Mouse (Mus musculus) left cerebral cortex, adult 8-10 months (tissue): ENCODE measurements around the gene Olfr152. TPM values are rescaled to one million over a fixed set of nuclear protein-coding genes. Genes with fewer than 3 reads are reported as not detected.

Experiments
- DNase-seq, 2 experiments: peaks; one replicate each; pipeline ENCODE4 v3.0.0; 2022; ENCODE audit warnings: low spot score in 2 of 2
- total RNA-seq, 4 experiments: library from RNA; stranded (reverse); gene quantifications; 2 replicates each; pipeline ENCODE4 v1.2.4; 2022

Olfr152 gene
- total RNA-seq, result not detected

DNA sequence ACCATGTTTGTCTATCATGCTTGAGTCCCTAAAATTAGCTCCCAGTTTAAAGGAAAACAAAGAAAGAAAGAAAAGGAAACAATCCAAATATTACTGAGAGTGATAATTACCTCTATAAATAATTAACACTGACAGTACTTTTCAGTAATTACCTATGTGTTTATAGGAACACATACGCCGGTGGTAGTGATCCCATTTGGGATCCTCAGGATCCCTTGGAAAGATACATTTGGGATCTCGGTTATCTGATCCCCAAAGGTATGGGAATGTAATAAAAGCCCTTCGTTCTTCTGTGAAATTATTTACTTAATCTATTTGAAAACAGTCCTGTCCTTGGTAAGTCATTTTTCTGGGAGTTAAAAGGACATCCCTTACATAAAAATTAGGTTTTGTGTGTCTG lies at the start of gene Olfr152:
Gene Olfr152 (plus strand): TSS at position 301 of the 400 bp plus-strand sequence.
- no peak for DNase-seq

DNA sequence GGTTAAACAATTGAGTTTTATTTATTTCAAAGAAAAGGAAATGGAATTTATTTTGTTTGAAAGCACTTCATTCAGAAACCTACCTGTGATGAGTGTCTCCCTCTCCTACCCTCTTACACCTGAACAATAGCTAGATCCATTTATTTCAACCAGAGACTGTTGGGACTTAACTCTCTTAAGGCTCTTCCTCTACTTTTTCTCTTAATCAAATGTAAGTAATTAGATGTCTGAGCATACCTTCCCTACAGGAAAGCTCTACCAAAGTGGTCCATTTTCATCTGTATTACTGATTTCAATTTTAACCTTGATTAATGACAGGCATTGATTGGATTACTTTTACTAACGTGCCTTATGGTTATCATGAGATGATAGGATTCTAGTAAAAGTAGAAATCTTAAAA lies 39.4 kb upstream of the Olfr152 start, which contains the start of gene Olfr1138:
Gene Olfr1138 (minus strand): TSS at position 101 of the 400 bp plus-strand sequence.
- no peak for DNase-seq

DNA sequence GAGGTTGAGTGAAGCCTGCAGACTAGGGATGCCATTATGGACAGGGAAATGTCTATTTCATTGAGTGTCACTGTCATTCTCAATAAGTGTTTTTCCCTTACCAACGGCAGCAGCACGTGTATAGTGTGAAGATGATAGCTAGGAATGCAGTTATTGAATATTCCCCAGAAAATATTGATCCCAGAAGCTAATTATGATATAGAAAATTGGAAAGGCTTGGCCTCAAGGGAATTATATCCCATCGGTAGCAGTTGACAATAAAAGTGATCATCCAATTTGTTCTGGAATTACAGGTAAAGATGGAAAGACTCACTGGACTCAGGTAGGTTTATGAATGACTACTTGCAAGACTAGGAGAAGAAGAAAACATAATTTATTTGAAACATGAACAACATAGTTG lies 35.8 kb upstream of the Olfr152 start, which contains the start of gene Olfr1140:
Gene Olfr1140 (plus strand): TSS at position 301 of the 400 bp plus-strand sequence.
- DNase-seq, result no peak

DNA sequence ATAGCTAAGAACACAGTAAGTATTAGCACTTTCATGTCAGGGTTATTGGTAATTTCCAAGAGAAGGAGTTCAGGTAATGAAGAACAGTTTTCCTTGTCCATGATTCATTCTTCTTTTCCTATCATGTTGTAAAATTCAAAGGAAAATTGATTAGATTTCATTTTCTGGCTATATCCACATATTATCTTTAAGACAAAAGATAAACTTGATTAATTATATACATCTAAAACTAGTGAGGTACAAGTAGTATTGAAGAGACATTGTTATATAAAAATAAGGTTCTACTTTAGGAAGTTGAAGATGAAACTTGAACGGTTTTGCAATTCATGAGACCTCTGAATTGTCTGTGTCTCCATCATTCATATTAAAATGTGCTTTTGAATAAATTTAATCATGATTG lies 25.4 kb upstream of the Olfr152 start, which contains the start of gene Olfr1141:
Gene Olfr1141 (minus strand): TSS at position 101 of the 400 bp plus-strand sequence.
- DNase-seq, result no peak

DNA sequence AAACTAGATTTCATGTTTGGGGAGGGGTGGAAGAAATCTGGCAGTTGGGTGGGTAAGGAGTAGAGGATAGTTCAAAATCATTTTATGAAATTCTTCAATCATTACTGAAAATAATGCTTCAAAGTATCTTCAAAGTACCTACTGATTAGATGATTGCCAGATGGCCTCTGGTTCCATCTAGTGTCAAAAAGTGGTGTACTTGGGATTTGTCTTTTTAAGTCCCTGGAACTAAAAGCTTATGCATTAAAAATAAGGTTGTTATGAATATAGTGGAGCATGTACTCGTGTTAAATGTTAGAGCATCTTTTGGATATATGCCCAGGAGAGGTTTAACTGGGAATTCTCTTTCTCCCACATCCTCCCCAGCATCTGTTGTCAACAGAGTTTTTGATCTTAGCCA lies 3.1 kb upstream of the Olfr152 start:
- DNase-seq, result no peak

DNA sequence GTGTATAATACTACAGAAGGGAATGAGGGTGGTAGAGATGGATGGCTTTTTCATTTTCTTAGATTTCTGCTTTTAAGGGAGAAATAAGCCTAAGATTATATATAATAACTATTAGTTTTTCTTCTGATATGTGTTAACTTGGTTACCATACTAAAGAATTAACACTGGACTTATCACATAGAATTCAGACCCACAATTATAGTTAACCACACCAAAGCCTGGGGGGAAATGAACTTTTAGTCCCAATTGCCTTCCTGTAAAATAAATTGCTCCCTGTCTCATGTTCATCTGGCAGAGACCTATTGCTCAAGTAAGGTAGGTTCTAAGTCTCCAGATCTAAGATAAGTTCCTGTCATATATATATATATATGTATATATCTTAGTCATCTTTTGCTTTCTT lies 21.0 kb downstream of the Olfr152 start, which contains the start of gene Olfr1143:
Gene Olfr1143 (plus strand): TSS at position 301 of the 400 bp plus-strand sequence.
- DNase-seq, result no peak

DNA sequence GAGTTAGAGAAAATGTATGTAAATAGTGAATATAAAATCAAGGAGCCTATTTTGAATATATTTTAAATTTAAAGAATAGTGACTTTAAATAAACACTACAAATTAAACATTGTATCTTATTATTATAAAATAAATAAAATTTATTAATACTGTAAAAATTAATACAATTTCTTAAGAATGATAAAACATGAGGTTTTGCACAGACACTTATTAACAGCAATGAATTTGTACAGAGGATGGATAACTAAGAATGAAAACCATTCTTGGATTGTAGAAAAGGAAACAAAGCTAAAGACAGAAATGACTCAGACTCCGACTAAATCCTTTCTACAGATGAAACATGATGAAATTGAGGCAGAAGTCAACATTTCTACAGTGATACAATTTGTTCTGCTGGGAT lies 30.2 kb downstream of the Olfr152 start, which contains the start of gene Olfr1145:
Gene Olfr1145 (plus strand): TSS at position 301 of the 400 bp plus-strand sequence.
- no peak for DNase-seq

DNA sequence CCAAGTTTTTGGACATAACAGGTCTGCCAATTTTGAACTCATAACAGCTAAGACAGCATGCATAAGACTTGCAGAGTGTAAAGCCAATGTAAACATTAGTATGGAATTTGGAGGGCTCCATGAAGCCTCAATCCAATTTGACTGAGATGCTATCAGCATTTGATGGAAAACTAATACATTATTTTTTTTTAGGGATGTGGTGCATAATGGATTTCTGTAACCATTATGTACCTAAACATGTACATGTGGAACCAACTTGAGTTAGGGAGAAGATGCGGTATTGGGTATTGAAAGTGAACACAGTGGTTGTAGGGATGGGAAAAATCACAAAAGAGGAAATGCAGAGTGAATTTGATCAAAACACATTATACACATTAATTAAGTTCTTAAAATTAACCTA lies 51.0 kb downstream of the Olfr152 start, which contains the start of gene Olfr1148:
Gene Olfr1148 (plus strand): TSS at position 301 of the 400 bp plus-strand sequence.
- DNase-seq, result no peak

Other genes with a start within 250 kb of the Olfr152 start
- not detected for gene Olfr153, start 247.7 kb upstream of the Olfr152 start, total RNA-seq
- gene Olfr1128, start 233.9 kb upstream of the Olfr152 start, total RNA-seq, result not detected
- not detected for gene Olfr1129, start 205.6 kb upstream of the Olfr152 start, total RNA-seq
- not detected for gene Olfr1130, start 173.3 kb upstream of the Olfr152 start, total RNA-seq
- not detected for gene Olfr1131, start 152.4 kb upstream of the Olfr152 start, total RNA-seq
- gene Olfr1132, start 141.9 kb upstream of the Olfr152 start, total RNA-seq, result not detected
- gene Olfr1133, start 132.1 kb upstream of the Olfr152 start, total RNA-seq, result not detected
- gene Olfr1134, start 121.0 kb upstream of the Olfr152 start, total RNA-seq, result not detected
- not detected for gene Olfr1135, start 105.8 kb upstream of the Olfr152 start, total RNA-seq
- gene Olfr1136, start 85.5 kb upstream of the Olfr152 start, total RNA-seq, result not detected
- gene Olfr1137, start 66.3 kb upstream of the Olfr152 start, total RNA-seq, result not detected
- not detected for gene Olfr1138, start 39.5 kb upstream of the Olfr152 start, total RNA-seq
- gene Olfr1140, start 35.7 kb upstream of the Olfr152 start, total RNA-seq, result not detected
- not detected for gene Olfr1141, start 25.5 kb upstream of the Olfr152 start, total RNA-seq
- gene Olfr1143, start 21.1 kb downstream of the Olfr152 start, total RNA-seq, result not detected
- not detected for gene Olfr1145, start 30.3 kb downstream of the Olfr152 start, total RNA-seq
- not detected for gene Olfr1148, start 51.0 kb downstream of the Olfr152 start, total RNA-seq
- gene Olfr1150-ps1, start 64.5 kb downstream of the Olfr152 start, total RNA-seq, result not detected
- not detected for gene Olfr1151, start 76.4 kb downstream of the Olfr152 start, total RNA-seq
- not detected for gene Olfr1152, start 87.0 kb downstream of the Olfr152 start, total RNA-seq
- not detected for gene Olfr1153, start 115.5 kb downstream of the Olfr152 start, total RNA-seq
- gene Olfr1154, start 125.7 kb downstream of the Olfr152 start, total RNA-seq, result not detected
- not detected for gene Olfr1155, start 165.7 kb downstream of the Olfr152 start, total RNA-seq
- gene Olfr1156, start 173.6 kb downstream of the Olfr152 start, total RNA-seq, result under 1 TPM in 3 of 4 experiments, not detected in 1; 0.14 to 0.23 (median 0.22) TPM
- not detected for gene Olfr1157, start 188.8 kb downstream of the Olfr152 start, total RNA-seq
- gene Olfr74, start 195.2 kb downstream of the Olfr152 start, total RNA-seq, result not detected
- gene Olfr1158, start 210.6 kb downstream of the Olfr152 start, total RNA-seq, result not detected
- not detected for gene Olfr1160, start 228.8 kb downstream of the Olfr152 start, total RNA-seq
- not detected for gene Olfr1161, start 243.3 kb downstream of the Olfr152 start, total RNA-seq